Mouse (Mus musculus): ENCODE measurements around the gene Mtm1. TPM values are rescaled to one million over a fixed set of nuclear protein-coding genes. Genes with fewer than 3 reads are reported as not detected.

Mtm1 gene
- polyA plus RNA-seq (2015; fragmentation: Nextera tagmentation; extraction: Ambion mirVana) = 5.8 and 6.3 TPM in 2 replicates

- ATAC-seq (ENCODE audit: low FRiP score, low TSS enrichment) (no peak), DNase-seq (ENCODE audit: low spot score) (no peak)
- Histone ChIP-seq H3K4me3 (ENCODE audit: low read depth, low read length) (no peak within 1 kb of the TSS), H3K9me3 (ENCODE audit: control insufficient read depth, low read length) (no peaks in the 10 kb centered on the region), H3K27ac (replicated peaks) (no peak within 1 kb of the TSS), H3K4me2 (replicated peaks; ENCODE audit: low read depth) (no peak within 1 kb of the TSS), H3K9ac (ENCODE audit: low read length) (no peak within 1 kb of the TSS), H3K36me3 (ENCODE audit: control insufficient read depth, insufficient read depth, low read length) (no peaks in the 10 kb centered on the region), H3K27me3 (ENCODE audit: control insufficient read depth, insufficient read depth, low read length) (no peaks in the 10 kb centered on the region), H3K4me1 (replicated peaks; ENCODE audit: control insufficient read depth, insufficient read depth) (no peaks in the 10 kb centered on the region)
- WGBS = 88% methylated on average over 1 of the region's 1 CpGs
- TF ChIP-seq EP300 (optimal IDR thresholded peaks at IDR 0.05) (no peak), CTCF (IDR thresholded peaks at IDR 0.05; ENCODE audit: low read depth) (no peak)
Measured at GRCm38 (mm10) chrX:71210467-71210866, at the start of gene Mtm1. TSS of gene Mtm1 (plus strand) at chrX:71210767.

GRCm38 (mm10) chrX:71181526-71181925 is 29.0 kb upstream of the Mtm1 start:
- no peak overlapping the region for H3K4me2 ChIP-seq (replicated peaks; ENCODE audit: low read depth)
- H3K27me3 ChIP-seq (ENCODE audit: control insufficient read depth, insufficient read depth, low read length) = no peaks in the 10 kb centered on the region
- no peaks in the 10 kb centered on the region for H3K9me3 ChIP-seq (ENCODE audit: control insufficient read depth, low read length)
- H3K27ac ChIP-seq (replicated peaks) = no peak overlapping the region
- no peak overlapping the region for H3K4me3 ChIP-seq (ENCODE audit: low read depth, low read length)
- DNase-seq (ENCODE audit: low spot score) (no peak), ATAC-seq (ENCODE audit: low FRiP score, low TSS enrichment) (no peak)
- TF ChIP-seq CTCF (IDR thresholded peaks at IDR 0.05; ENCODE audit: low read depth) = no peak
- TF ChIP-seq EP300 (optimal IDR thresholded peaks at IDR 0.05) = no peak
- no peak overlapping the region for H3K9ac ChIP-seq (ENCODE audit: low read length)
- H3K4me1 ChIP-seq (replicated peaks; ENCODE audit: control insufficient read depth, insufficient read depth) = no peaks in the 10 kb centered on the region
- H3K36me3 ChIP-seq (ENCODE audit: control insufficient read depth, insufficient read depth, low read length) = no peaks in the 10 kb centered on the region
- 79% methylated on average over 3 of the region's 3 CpGs for WGBS

- no peak overlapping the region for H3K27ac ChIP-seq (replicated peaks)
- H3K9me3 ChIP-seq (ENCODE audit: control insufficient read depth, low read length) = no peaks in the 10 kb centered on the region
- ATAC-seq (ENCODE audit: low FRiP score, low TSS enrichment) (no peak), DNase-seq (ENCODE audit: low spot score) (no peak)
- TF ChIP-seq CTCF (IDR thresholded peaks at IDR 0.05; ENCODE audit: low read depth) (no peak), EP300 (optimal IDR thresholded peaks at IDR 0.05) (no peak)
- H3K4me2 ChIP-seq (replicated peaks; ENCODE audit: low read depth) = no peak overlapping the region
- no peak overlapping the region for H3K4me3 ChIP-seq (ENCODE audit: low read depth, low read length)
- H3K9ac ChIP-seq (ENCODE audit: low read length) = no peak overlapping the region
- no peaks in the 10 kb centered on the region for H3K36me3 ChIP-seq (ENCODE audit: control insufficient read depth, insufficient read depth, low read length)
- H3K27me3 ChIP-seq (ENCODE audit: control insufficient read depth, insufficient read depth, low read length) = no peaks in the 10 kb centered on the region
- no peaks in the 10 kb centered on the region for H3K4me1 ChIP-seq (replicated peaks; ENCODE audit: control insufficient read depth, insufficient read depth)
- 71% methylated on average over 4 of the region's 4 CpGs for WGBS
Measured at GRCm38 (mm10) chrX:71183671-71184070, 26.9 kb upstream of the Mtm1 start.

GRCm38 (mm10) chrX:71186396-71186795 is 24.2 kb upstream of the Mtm1 start:
- Histone ChIP-seq H3K9ac (ENCODE audit: low read length) (no peak overlapping the region), H3K4me2 (replicated peaks; ENCODE audit: low read depth) (no peak overlapping the region), H3K27ac (replicated peaks) (no peak overlapping the region), H3K4me1 (replicated peaks; ENCODE audit: control insufficient read depth, insufficient read depth) (no peaks in the 10 kb centered on the region), H3K27me3 (ENCODE audit: control insufficient read depth, insufficient read depth, low read length) (no peaks in the 10 kb centered on the region), H3K36me3 (ENCODE audit: control insufficient read depth, insufficient read depth, low read length) (no peaks in the 10 kb centered on the region), H3K9me3 (ENCODE audit: control insufficient read depth, low read length) (no peaks in the 10 kb centered on the region), H3K4me3 (ENCODE audit: low read depth, low read length) (no peak overlapping the region)
- ATAC-seq (ENCODE audit: low FRiP score, low TSS enrichment) = no peak
- 58% methylated on average over 1 of the region's 1 CpGs for WGBS
- no peak for DNase-seq (ENCODE audit: low spot score)
- no peak for TF ChIP-seq CTCF (IDR thresholded peaks at IDR 0.05; ENCODE audit: low read depth)

GRCm38 (mm10) chrX:71204776-71205175 is 5.8 kb upstream of the Mtm1 start:
- no peak for DNase-seq (ENCODE audit: low spot score)
- Histone ChIP-seq H3K4me1 (replicated peaks; ENCODE audit: control insufficient read depth, insufficient read depth) (no peaks in the 10 kb centered on the region), H3K36me3 (ENCODE audit: control insufficient read depth, insufficient read depth, low read length) (no peaks in the 10 kb centered on the region), H3K4me3 (ENCODE audit: low read depth, low read length) (no peak overlapping the region), H3K27ac (replicated peaks) (no peak overlapping the region), H3K9ac (ENCODE audit: low read length) (no peak overlapping the region), H3K4me2 (replicated peaks; ENCODE audit: low read depth) (no peak overlapping the region), H3K27me3 (ENCODE audit: control insufficient read depth, insufficient read depth, low read length) (no peaks in the 10 kb centered on the region), H3K9me3 (ENCODE audit: control insufficient read depth, low read length) (no peaks in the 10 kb centered on the region)
- ATAC-seq (ENCODE audit: low FRiP score, low TSS enrichment) = no peak
- TF ChIP-seq EP300 (optimal IDR thresholded peaks at IDR 0.05) = no peak
- TF ChIP-seq CTCF (IDR thresholded peaks at IDR 0.05; ENCODE audit: low read depth) = no peak
- WGBS = 68% methylated on average over 2 of the region's 2 CpGs

- Histone ChIP-seq H3K4me2 (replicated peaks; ENCODE audit: low read depth) (no peak overlapping the region), H3K27ac (replicated peaks) (no peak overlapping the region), H3K4me3 (ENCODE audit: low read depth, low read length) (no peak overlapping the region), H3K9ac (ENCODE audit: low read length) (no peak overlapping the region), H3K36me3 (ENCODE audit: control insufficient read depth, insufficient read depth, low read length) (no peaks in the 10 kb centered on the region), H3K4me1 (replicated peaks; ENCODE audit: control insufficient read depth, insufficient read depth) (no peaks in the 10 kb centered on the region), H3K9me3 (ENCODE audit: control insufficient read depth, low read length) (no peaks in the 10 kb centered on the region), H3K27me3 (ENCODE audit: control insufficient read depth, insufficient read depth, low read length) (no peaks in the 10 kb centered on the region)
- 97% methylated on average over 1 of the region's 1 CpGs for WGBS
- ATAC-seq (ENCODE audit: low FRiP score, low TSS enrichment) = no peak
- DNase-seq (ENCODE audit: low spot score) = no peak
- TF ChIP-seq EP300 (optimal IDR thresholded peaks at IDR 0.05) (no peak), CTCF (IDR thresholded peaks at IDR 0.05; ENCODE audit: low read depth) (no peak)
Measured at GRCm38 (mm10) chrX:71205821-71206542, 4.6 kb upstream of the Mtm1 start.
